Mouse (Mus musculus) lung, adult 2 months (tissue): ENCODE data around the gene 2410137M14Rik.

ENCODE experiments used
- CTCF ChIP-seq: fragments of 200-500 bp; IDR thresholded peaks from 2 replicates; pipeline ENCODE4 v1.5.1; 2011; ENCODE audit warnings: mild to moderate bottlenecking, low read length, control low read depth; ENCODE audit not compliant: insufficient read depth
- POLR2A ChIP-seq: fragments of 200-500 bp; IDR thresholded peaks from 2 replicates; pipeline ENCODE4 v1.6.1; 2011; ENCODE audit warnings: low read depth, mild to moderate bottlenecking, control low read depth, low read length, borderline replicate concordance; ENCODE audit errors: extremely low read depth

- no peak for TF ChIP-seq CTCF
- TF ChIP-seq POLR2A, result no peak
Observed at GRCm38 (mm10) chr17:36929236-36929932, 51.7 kb downstream of the 2410137M14Rik start.
